Mouse (Mus musculus) liver, embryonic 14.5 days (tissue): Measurements from ENCODE around the gene Spr. TPM values are rescaled to one million over a fixed set of nuclear protein-coding genes. Genes with fewer than 3 reads are reported as not detected.
A peak's percentile ranks its signal among the peaks of the same experiment; 100 is the strongest.

ENCODE experiments used
- ATAC-seq: fragments of 200-750 bp; cut with Nextera tagmentation; 2 replicates; pipeline ENCODE4 v1.8.0; 2017; ENCODE audit warnings: moderate number of reproducible peaks, mild to moderate bottlenecking, moderate library complexity; ENCODE audit not compliant: insufficient read depth
- DNase-seq, 3 experiments: peaks; one replicate each; pipeline ENCODE4 v3.0.0-alpha.2; 2012 to 2013; ENCODE audit warnings: low read depth in 3 of 3, low spot score in 3 of 3
- H3K27ac ChIP-seq: fragments of 300-500 bp; sonication (generic); 2 replicates; pipeline ENCODE4 v1.5.1; 2014; ENCODE audit warnings: moderate library complexity, mild to moderate bottlenecking, control low read depth, inconsistent platforms
- H3K27me3 ChIP-seq: fragments of 300-500 bp; sonication (generic); 2 replicates; pipeline ENCODE4 v1.6.1; 2014; ENCODE audit warnings: mild to moderate bottlenecking, low read length, moderate library complexity; ENCODE audit not compliant: control insufficient read depth, insufficient read depth
- H3K36me3 ChIP-seq: fragments of 300-500 bp; sonication (generic); replicated peaks from 2 replicates; pipeline ENCODE4 v1.6.1; 2014; ENCODE audit warnings: low read depth; ENCODE audit not compliant: control insufficient read depth, insufficient read depth
- H3K4me1 ChIP-seq, 2 experiments: fragments of 200-500 bp in 1 of 2; fragments of 300-500 bp in 1 of 2; sonication (generic) in 1 of 2; replicated peaks; 2 replicates each; pipeline ENCODE4 v1.6.1; 2012 to 2014; ENCODE audit warnings: antibody characterized with exemption in 1 of 2, inconsistent platforms in 1 of 2, low read length in 1 of 2; ENCODE audit not compliant: control insufficient read depth in 2 of 2, insufficient read depth in 2 of 2
- H3K4me2 ChIP-seq: fragments of 300-500 bp; sonication (generic); 2 replicates; pipeline ENCODE4 v1.6.1; 2014; ENCODE audit warnings: low read depth, mild to moderate bottlenecking, control low read depth, moderate library complexity
- H3K4me3 ChIP-seq, 2 experiments: fragments of 200-500 bp in 1 of 2; fragments of 300-500 bp in 1 of 2; sonication (generic) in 1 of 2; 2 replicates each; pipeline ENCODE4 v1.5.1; 2012 to 2014; ENCODE audit warnings: low read depth in 2 of 2, low read length in 2 of 2, mild to moderate bottlenecking in 2 of 2, control low read depth in 1 of 2, inconsistent platforms in 1 of 2, moderate library complexity in 1 of 2; ENCODE audit not compliant: insufficient read depth in 1 of 2
- H3K9ac ChIP-seq: fragments of 300-500 bp; sonication (generic); replicated peaks from 2 replicates; pipeline ENCODE4 v1.6.1; 2014; ENCODE audit warnings: mild to moderate bottlenecking, control low read depth, moderate library complexity
- H3K9me3 ChIP-seq: fragments of 300-500 bp; sonication (generic); 2 replicates; pipeline ENCODE4 v1.6.1; 2016; ENCODE audit warnings: low read length, mixed read lengths; ENCODE audit not compliant: control insufficient read depth
- CTCF ChIP-seq: IDR thresholded peaks from 2 replicates; pipeline ENCODE4 v1.5.1; 2016; ENCODE audit warnings: antibody characterized with exemption, low read depth, control low read depth
- EP300 ChIP-seq: IDR thresholded peaks from 2 replicates; pipeline ENCODE4 v1.6.1; 2016; ENCODE audit warnings: antibody characterized with exemption, low read depth
- WGBS: fragments of 180-500 bp; shearing (Covaris S2); extraction: QIAGEN DNeasy Blood & Tissue Kit; methylation state at CpG from one replicate; pipeline ENCODE4 v1.1.7; 2014; ENCODE audit not compliant: insufficient replicate concordance; 5-methylcytosine and 5-hydroxymethylcytosine counted together
- polyA plus RNA-seq, 2 experiments: library from polyadenylated mRNA; depleted of rRNA in 1 of 2; stranded (reverse) in 1 of 2; unstranded in 1 of 2; fragments of >200 nt; fragmentation: Nextera tagmentation in 1 of 2; extraction: Ambion mirVana in 1 of 2; gene quantifications; 2 replicates each; pipeline versions ENCODE4 v1.2.1 to v1.2.3; 2012 to 2014

Gene Spr
- polyA plus RNA-seq, 2 experiments: 7.9 to 32.9 TPM

- no peak for ATAC-seq
- peak; percentile 44 for TF ChIP-seq CTCF
- TF ChIP-seq EP300: no peak
- no peaks in the 10 kb centered on the region for H3K36me3 ChIP-seq
- no peak for DNase-seq
- H3K9ac ChIP-seq: no peak overlapping the region
- H3K27me3 ChIP-seq: no peaks in the 10 kb centered on the region; the same call in 1 of the 2 replicates
- WGBS: 3% methylated on average over 34 of the region's 34 CpGs
- H3K27ac ChIP-seq: no peak overlapping the region
- H3K4me1 ChIP-seq: 0 out of 4 replicates have a peak, but pooled peaks cover 0 to 2% of the 10 kb centered on the region in 2 experiments
- H3K9me3 ChIP-seq: no peaks in the 10 kb centered on the region
- peak overlapping the region; percentile 29 to 36 for H3K4me3 ChIP-seq
- H3K4me2 ChIP-seq: peak overlapping the region; percentile 60
These were observed 17.4 kb upstream of the Spr start for GRCm38 (mm10) chr6:85154861-85155528.

- 0 out of 4 replicates have a peak, but pooled peaks cover 0 to 2% of the 10 kb centered on the region in 2 experiments for H3K4me1 ChIP-seq
- no peak overlapping the region for H3K27ac ChIP-seq
- WGBS: 11% methylated on average over 9 of the region's 9 CpGs
- H3K27me3 ChIP-seq: no peaks in the 10 kb centered on the region; the same call in 1 of the 2 replicates
- no peak overlapping the region for H3K4me3 ChIP-seq
- H3K9ac ChIP-seq: no peak overlapping the region
- H3K36me3 ChIP-seq: no peaks in the 10 kb centered on the region
- DNase-seq (peak in 2 of 3 experiments; percentile 22 to 35), ATAC-seq (no peak)
- no peaks in the 10 kb centered on the region for H3K9me3 ChIP-seq
- H3K4me2 ChIP-seq: no peak overlapping the region
- TF ChIP-seq CTCF: peak; percentile 70
- TF ChIP-seq EP300: no peak
These were observed 16.5 kb upstream of the Spr start for GRCm38 (mm10) chr6:85153970-85154540.

- Histone ChIP-seq H3K9me3 (no peaks in the 10 kb centered on the region), H3K4me3 (no peak overlapping the region), H3K27me3 (no peaks in the 10 kb centered on the region; the same call in 1 of the 2 replicates), H3K4me2 (no peak overlapping the region), H3K9ac (no peak overlapping the region), H3K36me3 (no peaks in the 10 kb centered on the region), H3K27ac (no peak overlapping the region), H3K4me1 (no peaks in the 10 kb centered on the region)
- DNase-seq: no peak
- no peak for ATAC-seq
- TF ChIP-seq CTCF (no peak), EP300 (no peak)
- WGBS: 47% methylated on average over 3 of the region's 3 CpGs
These were observed 12.8 kb upstream of the Spr start for GRCm38 (mm10) chr6:85150386-85150785.

- Histone ChIP-seq H3K4me3 (no peak overlapping the region), H3K27ac (no peak overlapping the region), H3K9ac (no peak overlapping the region), H3K4me1 (no peaks in the 10 kb centered on the region), H3K4me2 (no peak overlapping the region), H3K9me3 (no peaks in the 10 kb centered on the region), H3K36me3 (no peaks in the 10 kb centered on the region), H3K27me3 (no peaks in the 10 kb centered on the region)
- no peak for DNase-seq
- no peak for ATAC-seq
- 39% methylated on average over 3 of the region's 3 CpGs for WGBS
- TF ChIP-seq EP300 (no peak), CTCF (no peak)
These were observed 10.1 kb upstream of the Spr start for GRCm38 (mm10) chr6:85147636-85148035.

- Histone ChIP-seq H3K36me3 (no peaks in the 10 kb centered on the region), H3K27ac (no peak overlapping the region), H3K4me2 (no peak overlapping the region), H3K27me3 (no peaks in the 10 kb centered on the region), H3K4me1 (no peaks in the 10 kb centered on the region), H3K9me3 (no peaks in the 10 kb centered on the region), H3K9ac (no peak overlapping the region), H3K4me3 (no peak overlapping the region)
- DNase-seq: no peak
- ATAC-seq: no peak
- WGBS: 37% methylated on average over 3 of the region's 3 CpGs
- no peak for TF ChIP-seq CTCF
These were observed 6.9 kb upstream of the Spr start for GRCm38 (mm10) chr6:85144466-85144865.
